Mouse (Mus musculus): ENCODE data around the gene Tmem88.

- TF ChIP-seq CTCF (IDR thresholded peaks at IDR 0.05; ENCODE audit: extremely low read depth, insufficient read length, insufficient replicate concordance, low read depth, low read length): no peak
- TF ChIP-seq POLR2A (IDR thresholded peaks at IDR 0.05; ENCODE audit: low read depth, low read length): no peak
Observed at GRCm38 (mm10) chr11:69415327-69415667, 17.3 kb upstream of the Tmem88 start.

Measured in small intestine, adult 2 months (tissue).